Mouse (Mus musculus): ENCODE results near the gene Ugt1a6a.
"Not testable (repeated sequence)": the region's sequence is repeated elsewhere in the genome, so short reads cannot be mapped to it uniquely, and the experiment has no call there.

The Ugt1a6a gene

GRCm38 (mm10) chr1:88134457-88135011 lies at the start of gene Ugt1a6a:
Gene Ugt1a6a (plus strand): TSS chr1:88134809.
- DNase-seq (ENCODE audit: low read depth, low spot score), result not testable (repeated sequence)

- DNase-seq (ENCODE audit: low read depth, low spot score), result no peak
These were observed 48.5 kb upstream of the Ugt1a6a start for GRCm38 (mm10) chr1:88086125-88086524.

- DNase-seq (ENCODE audit: low read depth, low spot score), result no peak
These were observed 47.1 kb upstream of the Ugt1a6a start, which contains the start of gene Ugt1a8 for GRCm38 (mm10) chr1:88087513-88087912. Gene Ugt1a8 (plus strand): TSS chr1:88087813.

GRCm38 (mm10) chr1:88092341-88092740 lies 42.3 kb upstream of the Ugt1a6a start:
- DNase-seq (ENCODE audit: low read depth, low spot score), result no peak

GRCm38 (mm10) chr1:88094270-88094676 lies 40.3 kb upstream of the Ugt1a6a start:
- peak; percentile 17 for DNase-seq (ENCODE audit: low read depth, low spot score)

- no peak for DNase-seq (ENCODE audit: low read depth, low spot score)
These were observed 39.6 kb upstream of the Ugt1a6a start, which contains the start of gene Ugt1a7c for GRCm38 (mm10) chr1:88094941-88095492. Gene Ugt1a7c (plus strand): TSS chr1:88095062.

GRCm38 (mm10) chr1:88098546-88098945 lies 36.1 kb upstream of the Ugt1a6a start:
- not testable (repeated sequence) for DNase-seq (ENCODE audit: low read depth, low spot score)

GRCm38 (mm10) chr1:88099691-88100090 lies 34.9 kb upstream of the Ugt1a6a start:
- not testable (repeated sequence) for DNase-seq (ENCODE audit: low read depth, low spot score)

- not testable (repeated sequence) for DNase-seq (ENCODE audit: low read depth, low spot score)
These were observed 31.6 kb upstream of the Ugt1a6a start, which contains the start of gene Ugt1a6b for GRCm38 (mm10) chr1:88103019-88103418. Gene Ugt1a6b (plus strand): TSS chr1:88103252.

GRCm38 (mm10) chr1:88103697-88104468 lies 30.7 kb upstream of the Ugt1a6a start:
- DNase-seq (ENCODE audit: low read depth, low spot score), result not testable (repeated sequence)

GRCm38 (mm10) chr1:88104667-88105430 lies 29.8 kb upstream of the Ugt1a6a start:
- DNase-seq (ENCODE audit: low read depth, low spot score), result no peak

GRCm38 (mm10) chr1:88105656-88106055 lies 29.0 kb upstream of the Ugt1a6a start:
- DNase-seq (ENCODE audit: low read depth, low spot score), result no peak

GRCm38 (mm10) chr1:88109027-88109557 lies 25.5 kb upstream of the Ugt1a6a start:
- not testable (repeated sequence) for DNase-seq (ENCODE audit: low read depth, low spot score)

GRCm38 (mm10) chr1:88109604-88110003 lies 25.0 kb upstream of the Ugt1a6a start:
- not testable (repeated sequence) for DNase-seq (ENCODE audit: low read depth, low spot score)

GRCm38 (mm10) chr1:88112769-88113168 lies 21.8 kb upstream of the Ugt1a6a start:
- DNase-seq (ENCODE audit: low read depth, low spot score), result not testable (repeated sequence)

- peak; percentile 10 for DNase-seq (ENCODE audit: low read depth, low spot score)
These were observed 14.1 kb upstream of the Ugt1a6a start for GRCm38 (mm10) chr1:88120550-88120949.

- peak; percentile 8 for DNase-seq (ENCODE audit: low read depth, low spot score)
These were observed 13.1 kb upstream of the Ugt1a6a start for GRCm38 (mm10) chr1:88121521-88121920.

- not testable (repeated sequence) for DNase-seq (ENCODE audit: low read depth, low spot score)
These were observed 8.7 kb upstream of the Ugt1a6a start for GRCm38 (mm10) chr1:88125827-88126360.

GRCm38 (mm10) chr1:88129091-88129490 lies 5.5 kb upstream of the Ugt1a6a start:
- not testable (repeated sequence) for DNase-seq (ENCODE audit: low read depth, low spot score)

- not testable (repeated sequence) for DNase-seq (ENCODE audit: low read depth, low spot score)
These were observed 4.4 kb upstream of the Ugt1a6a start for GRCm38 (mm10) chr1:88130223-88130622.

- DNase-seq (ENCODE audit: low read depth, low spot score), result no peak
These were observed 627 bp upstream of the Ugt1a6a start for GRCm38 (mm10) chr1:88133908-88134456.
